Mouse (Mus musculus) right cerebral cortex, adult 2 months (tissue): ENCODE results near the gene Insl3.

ENCODE experiments used
- DNase-seq, 2 experiments: peaks; one replicate each; pipeline ENCODE4 v3.0.0; 2021 to 2022; ENCODE audit warnings: low spot score in 2 of 2

Gene Insl3

GRCm38 (mm10) chr8:71689028-71689427, at the start of gene Insl3:
TSS of gene Insl3 (plus strand) at chr8:71689214.
- no peak for DNase-seq

GRCm38 (mm10) chr8:71639318-71639717, 49.7 kb upstream of the Insl3 start:
- DNase-seq = no peak

GRCm38 (mm10) chr8:71645510-71645909, 43.5 kb upstream of the Insl3 start:
- DNase-seq = no peak

- no peak for DNase-seq
Measured at GRCm38 (mm10) chr8:71654600-71654999, 34.4 kb upstream of the Insl3 start.

- no peak for DNase-seq
Measured at GRCm38 (mm10) chr8:71657816-71658215, 31.2 kb upstream of the Insl3 start.

GRCm38 (mm10) chr8:71658515-71659049, 30.4 kb upstream of the Insl3 start:
- DNase-seq = no peak

- no peak for DNase-seq
Measured at GRCm38 (mm10) chr8:71659751-71660150, 29.3 kb upstream of the Insl3 start.

GRCm38 (mm10) chr8:71660325-71661120, 28.5 kb upstream of the Insl3 start:
- DNase-seq = peak; percentile 89 to 91

GRCm38 (mm10) chr8:71665331-71666130, 23.5 kb upstream of the Insl3 start:
- DNase-seq = no peak

GRCm38 (mm10) chr8:71666855-71667254, 22.2 kb upstream of the Insl3 start:
- no peak for DNase-seq

- no peak for DNase-seq
Measured at GRCm38 (mm10) chr8:71667256-71667655, 21.8 kb upstream of the Insl3 start.

GRCm38 (mm10) chr8:71668220-71668975, 20.6 kb upstream of the Insl3 start:
- peak; percentile 29 to 52 for DNase-seq

GRCm38 (mm10) chr8:71670198-71670597, 18.8 kb upstream of the Insl3 start:
- DNase-seq = peak in 1 of 2 experiments; percentile 56

GRCm38 (mm10) chr8:71670621-71671548, 18.1 kb upstream of the Insl3 start:
- peak; percentile 72 to 78 for DNase-seq

- peak; percentile 91 to 92 for DNase-seq
Measured at GRCm38 (mm10) chr8:71671549-71671965, 17.5 kb upstream of the Insl3 start, which contains the start of gene Unc13a. TSS of gene Unc13a (minus strand) at chr8:71671757.

GRCm38 (mm10) chr8:71672168-71672735, 16.8 kb upstream of the Insl3 start:
- no peak for DNase-seq

- DNase-seq = no peak
Measured at GRCm38 (mm10) chr8:71674071-71674470, 14.9 kb upstream of the Insl3 start.

- DNase-seq = no peak
Measured at GRCm38 (mm10) chr8:71675456-71676019, 13.5 kb upstream of the Insl3 start.

GRCm38 (mm10) chr8:71676020-71676741, 12.8 kb upstream of the Insl3 start, which contains the start of gene Jak3:
TSS of gene Jak3 (plus strand) at chr8:71676296.
- peak in 1 of 2 experiments; percentile 51 for DNase-seq
